Mouse (Mus musculus) ES-E14 (cell line): ENCODE results near the gene Aarsd1.

ENCODE experiments used
- CHD2 ChIP-seq: IDR thresholded peaks from 2 replicates; pipeline ENCODE4 v1.6.1; 2014; ENCODE audit warnings: mild to moderate bottlenecking, low read depth, low read length, inconsistent platforms
- HCFC1 ChIP-seq: IDR thresholded peaks from 2 replicates; pipeline ENCODE4 v1.6.1; 2012; ENCODE audit warnings: low read length, inconsistent platforms, borderline replicate concordance; ENCODE audit not compliant: insufficient read depth
- ZC3H11A ChIP-seq: IDR thresholded peaks from 2 replicates; pipeline ENCODE4 v1.6.1; 2012; ENCODE audit warnings: low read depth, mild to moderate bottlenecking, inconsistent platforms, low read length, borderline replicate concordance
- ZNF384 ChIP-seq: IDR thresholded peaks from 2 replicates; pipeline ENCODE4 v1.6.1; 2012; ENCODE audit warnings: low read depth, low read length, inconsistent platforms

- no peak for TF ChIP-seq HCFC1
- TF ChIP-seq ZNF384 = no peak
- no peak for TF ChIP-seq CHD2
- no peak for TF ChIP-seq ZC3H11A
Observed at GRCm38 (mm10) chr11:101426165-101426564, 8.8 kb upstream of the Aarsd1 start.
